Mouse (Mus musculus) forebrain, postnatal 0 days (tissue): Measurements from ENCODE around the gene Mob3c. TPM values are rescaled to one million over a fixed set of nuclear protein-coding genes. Genes with fewer than 3 reads are reported as not detected.

ENCODE experiments used
- ATAC-seq: fragments of 200-750 bp; cut with Nextera tagmentation; 2 replicates; pipeline ENCODE4 v1.8.0; 2017; ENCODE audit warnings: mild to moderate bottlenecking, moderate library complexity
- DNase-seq: peaks from one replicate; pipeline ENCODE4 v3.0.0-alpha.2; 2015
- H3K27ac ChIP-seq: fragments of 300-500 bp; sonication (generic); 2 replicates; pipeline ENCODE4 v1.5.1; 2014; ENCODE audit warnings: low read depth, mild to moderate bottlenecking, antibody characterized with exemption, low read length, moderate library complexity, mixed read lengths
- H3K27me3 ChIP-seq: fragments of 300-500 bp; sonication (generic); 2 replicates; pipeline ENCODE4 v1.6.1; 2014; ENCODE audit warnings: mild to moderate bottlenecking, low read length, mixed read lengths; ENCODE audit not compliant: insufficient read depth
- H3K36me3 ChIP-seq: fragments of 300-500 bp; sonication (generic); 2 replicates; pipeline ENCODE4 v1.6.1; 2014; ENCODE audit warnings: mild to moderate bottlenecking, moderate library complexity; ENCODE audit not compliant: insufficient read depth
- H3K4me1 ChIP-seq: fragments of 300-500 bp; sonication (generic); 2 replicates; pipeline ENCODE4 v1.6.1; 2014; ENCODE audit warnings: antibody characterized with exemption; ENCODE audit not compliant: insufficient read depth
- H3K4me2 ChIP-seq: fragments of 300-500 bp; sonication (generic); 2 replicates; pipeline ENCODE4 v1.6.1; 2014; ENCODE audit warnings: low read depth, mild to moderate bottlenecking, moderate library complexity
- H3K4me3 ChIP-seq: fragments of 300-500 bp; sonication (generic); 2 replicates; pipeline ENCODE4 v1.5.1; 2014; ENCODE audit warnings: low read depth, low read length, mixed read lengths
- H3K9ac ChIP-seq: fragments of 300-500 bp; sonication (generic); 2 replicates; pipeline ENCODE4 v1.6.1; 2014; ENCODE audit warnings: mild to moderate bottlenecking
- H3K9me3 ChIP-seq: fragments of 300-500 bp; sonication (generic); 2 replicates; pipeline ENCODE4 v1.6.1; 2016; ENCODE audit warnings: low read length
- CTCF ChIP-seq: sonication (generic); IDR thresholded peaks from 2 replicates; pipeline ENCODE4 v1.5.1; 2016; ENCODE audit warnings: antibody characterized with exemption, control low read depth, low read depth
- WGBS: fragments of 180-500 bp; shearing (Covaris S2); extraction: QIAGEN DNeasy Blood & Tissue Kit; methylation state at CpG from one replicate; pipeline ENCODE4 v1.1.7; 2014; 5-methylcytosine and 5-hydroxymethylcytosine counted together
- polyA plus RNA-seq: library from polyadenylated mRNA; unstranded; fragments of >200 nt; fragmentation: Nextera tagmentation; extraction: Ambion mirVana; gene quantifications from 2 replicates; pipeline ENCODE4 v1.2.1, GENCODE M21; 2015
- total RNA-seq: library from RNA; depleted of rRNA; stranded (reverse); fragments of >200 nt; gene quantifications from 2 replicates; pipeline ENCODE4 v1.2.3, GENCODE M21; 2014; rRNA removed

The Mob3c gene
- total RNA-seq: 3.0 and 9.0 TPM in 2 replicates
- polyA plus RNA-seq: 1.6 and 3.0 TPM in 2 replicates

GRCm38 (mm10) chr4:115827888-115828571, at the start of gene Mob3c:
Gene Mob3c, plus strand, starts transcription at chr4:115828092.
- H3K9ac ChIP-seq: peak within 1 kb of the TSS; percentile 58
- H3K27me3 ChIP-seq: no peaks in the 10 kb centered on the region
- no peak for TF ChIP-seq CTCF
- H3K4me2 ChIP-seq: peak within 1 kb of the TSS; percentile 73
- peak; percentile 56 for DNase-seq
- H3K4me1 ChIP-seq: peaks cover 7% of the 10 kb centered on the region
- no peaks in the 10 kb centered on the region for H3K9me3 ChIP-seq
- 0 out of 2 replicates have a peak, but pooled peaks cover 3% of the 10 kb centered on the region for H3K36me3 ChIP-seq
- peak; percentile 89 for ATAC-seq
- H3K27ac ChIP-seq: peak within 1 kb of the TSS; percentile 36; the same call in 1 of the 2 replicates
- WGBS: 2% methylated on average over 57 of the region's 57 CpGs
- H3K4me3 ChIP-seq: peak within 1 kb of the TSS; percentile 68

GRCm38 (mm10) chr4:115780269-115780668, 47.6 kb upstream of the Mob3c start:
- no peak overlapping the region for H3K4me2 ChIP-seq
- 43% methylated on average over 6 of the region's 6 CpGs for WGBS
- DNase-seq: no peak
- no peaks in the 10 kb centered on the region for H3K4me1 ChIP-seq
- H3K27me3 ChIP-seq: no peaks in the 10 kb centered on the region
- H3K36me3 ChIP-seq: peaks cover 9% of the 10 kb centered on the region
- H3K27ac ChIP-seq: no peak overlapping the region
- H3K9me3 ChIP-seq: no peaks in the 10 kb centered on the region
- no peak for ATAC-seq
- no peak for TF ChIP-seq CTCF
- H3K9ac ChIP-seq: no peak overlapping the region
- H3K4me3 ChIP-seq: no peak overlapping the region

GRCm38 (mm10) chr4:115780918-115781317, 47.0 kb upstream of the Mob3c start, which contains the start of gene Tex38:
Gene Tex38, minus strand, starts transcription at chr4:115781018.
- WGBS: 89% methylated on average over 3 of the region's 3 CpGs
- H3K27me3 ChIP-seq: no peaks in the 10 kb centered on the region
- peaks cover 5% of the 10 kb centered on the region; the same call in 1 of the 2 replicates for H3K4me1 ChIP-seq
- ATAC-seq: no peak
- H3K27ac ChIP-seq: no peak within 1 kb of the TSS
- no peak for TF ChIP-seq CTCF
- DNase-seq: no peak
- H3K4me3 ChIP-seq: no peak within 1 kb of the TSS
- H3K36me3 ChIP-seq: peaks cover 9% of the 10 kb centered on the region
- H3K9me3 ChIP-seq: no peaks in the 10 kb centered on the region
- H3K4me2 ChIP-seq: no peak within 1 kb of the TSS
- H3K9ac ChIP-seq: no peak within 1 kb of the TSS

- ATAC-seq (no peak), DNase-seq (no peak)
- no peak for TF ChIP-seq CTCF
- no peak overlapping the region for H3K9ac ChIP-seq
- no peaks in the 10 kb centered on the region for H3K27me3 ChIP-seq
- no peak overlapping the region for H3K4me2 ChIP-seq
- no peaks in the 10 kb centered on the region; the same call in 1 of the 2 replicates for H3K36me3 ChIP-seq
- H3K4me3 ChIP-seq: no peak overlapping the region
- no peaks in the 10 kb centered on the region for H3K9me3 ChIP-seq
- WGBS: 91% methylated on average over 5 of the region's 5 CpGs
- H3K4me1 ChIP-seq: peaks cover 5% of the 10 kb centered on the region; the same call in 1 of the 2 replicates
- H3K27ac ChIP-seq: no peak overlapping the region
Measured at GRCm38 (mm10) chr4:115782026-115782805, 45.7 kb upstream of the Mob3c start.

- H3K4me2 ChIP-seq: peak within 1 kb of the TSS; percentile 54
- no peaks in the 10 kb centered on the region for H3K27me3 ChIP-seq
- H3K27ac ChIP-seq: 0 out of 2 replicates have a peak within 1 kb of the TSS, but pooled peaks have one; percentile 23
- ATAC-seq (peak; percentile 95), DNase-seq (peak; percentile 84)
- TF ChIP-seq CTCF: peak; percentile 60
- peak within 1 kb of the TSS; percentile 67 for H3K4me3 ChIP-seq
- WGBS: 3% methylated on average over 69 of the region's 69 CpGs
- peak within 1 kb of the TSS; percentile 58 for H3K9ac ChIP-seq
- H3K4me1 ChIP-seq: peaks cover 5% of the 10 kb centered on the region; the same call in 1 of the 2 replicates
- H3K36me3 ChIP-seq: peaks cover 11% of the 10 kb centered on the region
- no peaks in the 10 kb centered on the region for H3K9me3 ChIP-seq
Measured at GRCm38 (mm10) chr4:115784769-115785510, 43.0 kb upstream of the Mob3c start, which contains the start of gene Atpaf1. Gene Atpaf1, plus strand, starts transcription at chr4:115784812.

- H3K9me3 ChIP-seq: no peaks in the 10 kb centered on the region
- ATAC-seq (no peak; the same call in 1 of the 2 replicates), DNase-seq (no peak)
- no peaks in the 10 kb centered on the region for H3K27me3 ChIP-seq
- H3K9ac ChIP-seq: peak overlapping the region; percentile 58; the same call in 1 of the 2 replicates
- peak overlapping the region; percentile 67 for H3K4me3 ChIP-seq
- WGBS: 61% methylated on average over 7 of the region's 7 CpGs
- H3K4me1 ChIP-seq: peaks cover 5% of the 10 kb centered on the region; the same call in 1 of the 2 replicates
- peaks cover 14% of the 10 kb centered on the region for H3K36me3 ChIP-seq
- H3K4me2 ChIP-seq: peak overlapping the region; percentile 54
- no peak overlapping the region for H3K27ac ChIP-seq
- TF ChIP-seq CTCF: no peak
Measured at GRCm38 (mm10) chr4:115785511-115786034, 42.3 kb upstream of the Mob3c start.
